Mouse (Mus musculus) adrenal gland, adult 8-10 months (tissue): ENCODE measurements around the gene Arhgap25. TPM values are rescaled to one million over a fixed set of nuclear protein-coding genes. Genes with fewer than 3 reads are reported as not detected.

ENCODE experiments used
- DNase-seq: peaks from one replicate; pipeline ENCODE4 v3.0.0; 2022
- total RNA-seq, 4 experiments: library from RNA; stranded (reverse); gene quantifications; 2 replicates each; pipeline ENCODE4 v1.2.4; 2022

Arhgap25 gene
- total RNA-seq, 4 experiments from 2014 or later, result 2.6 to 7.4 (median 5.1) TPM

- no peak for DNase-seq
These were observed 96.3 kb downstream of the Arhgap25 start for GRCm38 (mm10) chr6:87436745-87437144.

GRCm38 (mm10) chr6:87435791-87436190, 97.3 kb downstream of the Arhgap25 start:
- no peak for DNase-seq

GRCm38 (mm10) chr6:87428487-87429044, 104.5 kb downstream of the Arhgap25 start, which contains the start of gene Bmp10:
Bmp10 (plus strand) TSS chr6:87428994.
- DNase-seq, result no peak

DNA sequence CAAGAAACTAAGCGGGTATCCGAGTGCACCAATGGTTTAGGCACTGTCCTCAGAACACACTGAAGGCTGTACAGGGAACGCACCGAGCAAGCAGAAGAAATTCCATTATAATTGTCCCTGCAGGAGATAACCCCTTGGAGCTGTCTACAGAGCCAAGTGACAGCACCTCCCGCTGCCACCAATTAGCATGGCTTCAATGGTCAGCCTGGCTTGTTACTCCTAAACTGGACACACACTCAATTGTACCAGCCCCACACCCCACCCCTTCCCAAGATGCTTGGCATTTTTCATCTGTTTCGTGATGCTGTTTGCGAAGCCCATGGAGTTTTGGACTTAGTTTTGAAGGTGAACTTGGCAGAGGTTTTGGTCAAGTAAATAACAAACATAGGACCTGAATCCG, 105.4 kb downstream of the Arhgap25 start:
- no peak for DNase-seq

DNA sequence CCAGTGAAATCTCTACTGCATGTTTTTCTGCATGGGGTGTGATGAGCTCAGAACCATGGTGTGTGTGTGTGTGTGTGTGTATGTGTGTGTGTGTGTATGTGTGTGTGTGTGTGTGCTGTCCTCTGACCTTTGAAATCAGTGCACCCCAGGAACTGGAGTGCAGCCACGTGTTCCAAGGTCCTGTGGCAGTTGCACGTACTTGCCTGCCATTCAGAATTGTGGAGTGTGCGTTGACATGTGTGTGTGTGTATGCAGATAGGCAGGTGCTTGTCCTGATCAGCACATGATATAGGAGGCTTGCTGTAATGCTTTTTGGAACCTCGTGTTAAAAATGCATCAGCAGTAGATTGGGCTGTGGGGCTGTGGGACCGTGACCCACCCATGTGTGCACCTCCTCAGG, 106.1 kb downstream of the Arhgap25 start:
- no peak for DNase-seq

DNA sequence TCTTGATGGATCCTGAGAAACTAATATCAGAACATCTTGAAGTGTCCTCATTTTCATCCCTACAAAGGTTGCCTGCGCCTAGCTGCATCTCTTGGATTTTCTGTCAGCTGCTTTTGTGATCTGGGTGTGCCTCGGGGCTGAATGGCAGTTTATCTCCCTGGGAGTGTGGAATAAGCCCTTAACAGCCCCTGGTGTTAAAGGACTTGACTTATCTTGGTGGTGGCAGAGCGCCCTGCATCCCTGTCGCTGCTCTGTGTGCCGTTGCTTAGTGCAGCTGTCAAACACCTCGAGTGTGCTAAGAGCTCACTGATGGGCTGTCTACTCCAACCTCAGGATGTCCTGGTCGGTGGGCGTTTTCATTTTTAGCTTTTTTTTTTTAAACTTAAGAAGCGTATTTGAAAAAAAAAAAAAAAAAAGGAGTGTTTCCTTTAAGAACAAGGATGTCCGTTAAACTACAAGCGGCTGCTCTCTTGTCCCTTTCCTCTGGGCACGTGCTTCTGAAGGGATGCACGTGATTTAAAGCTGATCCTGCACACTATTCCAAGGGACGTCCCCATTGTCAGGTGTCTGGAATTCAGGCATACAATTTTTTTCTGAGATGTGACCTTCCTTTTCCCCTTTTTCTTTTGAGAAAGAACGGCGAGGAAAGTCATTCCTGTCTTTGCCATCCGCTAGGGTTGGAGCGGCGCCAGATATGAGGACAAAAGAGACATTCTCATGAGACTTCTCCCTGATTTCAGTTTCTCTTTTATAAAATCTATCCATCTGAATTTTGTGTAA, 108.8 kb downstream of the Arhgap25 start:
- peak; percentile 14 for DNase-seq

DNA sequence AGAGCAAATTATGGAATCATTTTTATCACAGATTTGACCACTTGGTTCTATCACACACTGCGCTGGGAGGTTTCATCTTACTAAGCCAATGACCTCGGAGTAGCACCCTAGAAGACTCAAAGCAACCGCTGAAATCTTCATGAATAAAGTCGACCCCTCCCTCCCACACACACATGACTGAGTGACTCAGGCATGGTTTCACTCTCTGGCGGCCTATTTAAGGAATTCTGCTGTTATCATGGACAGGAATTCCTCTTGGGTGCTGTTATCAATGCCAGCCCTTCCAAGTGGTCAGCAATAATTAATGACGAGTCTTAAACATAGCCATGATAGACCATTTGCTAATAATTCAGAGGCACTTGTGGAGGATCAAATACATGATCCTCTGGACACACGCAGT, 110.8 kb downstream of the Arhgap25 start:
- DNase-seq, result peak; percentile 3

DNA sequence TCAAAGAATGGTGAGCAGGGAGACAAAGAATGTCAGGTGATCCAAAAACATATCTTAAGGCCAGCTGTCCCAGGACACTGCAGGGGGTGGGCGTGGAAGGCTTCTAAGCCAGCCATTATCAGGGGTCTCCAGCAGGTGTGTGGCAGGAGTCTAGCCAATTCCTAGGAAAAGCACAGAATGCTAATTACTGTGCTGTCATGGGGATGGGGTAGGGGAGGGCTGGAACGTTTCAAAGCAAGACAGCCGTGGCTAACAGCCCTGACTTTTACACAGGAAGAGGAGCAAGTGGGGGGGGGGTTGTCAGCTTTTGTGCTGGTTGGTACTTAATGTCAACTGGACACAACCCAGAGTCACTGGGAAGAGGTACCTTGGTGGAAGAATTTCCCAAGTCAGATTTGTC, 121.0 kb downstream of the Arhgap25 start:
- DNase-seq, result no peak

Other genes starting within 250 kb of the Arhgap25 start
- 10 to 100 TPM; 13.9 to 22.5 (median 18.3) TPM for gene Antxr1, start 197.4 kb downstream of the Arhgap25 start, total RNA-seq
- gene Gkn1, start 182.3 kb downstream of the Arhgap25 start, total RNA-seq, result not detected
- gene Gkn2, start 159.9 kb downstream of the Arhgap25 start, total RNA-seq, result not detected
- under 1 TPM in 2 of 4 experiments, not detected in 2; 0.59 to 0.99 TPM for gene Gkn3, start 144.3 kb downstream of the Arhgap25 start, total RNA-seq
- not detected for gene Bmp10, start 104.3 kb downstream of the Arhgap25 start, total RNA-seq
- under 1 TPM; 0.10 to 0.89 (median 0.36) TPM for gene Prokr1, start 57.5 kb upstream of the Arhgap25 start, total RNA-seq
- gene Aplf, start 138.9 kb upstream of the Arhgap25 start, total RNA-seq, result 1 to 10 TPM; 7.4 to 9.6 (median 8.4) TPM
- under 1 TPM; 0.54 to 0.78 (median 0.65) TPM for gene Efcc1, start 197.6 kb upstream of the Arhgap25 start, total RNA-seq
- under 1 TPM in 1 of 4 experiments, not detected in 3; 0.35 TPM for gene Gp9, start 244.8 kb upstream of the Arhgap25 start, total RNA-seq